Mouse (Mus musculus) bone marrow, adult 2 months (tissue): Measurements from ENCODE around the gene Hmg20b. TPM values are rescaled to one million over a fixed set of nuclear protein-coding genes. Genes with fewer than 3 reads are reported as not detected.

Experiments used
- H3K27ac ChIP-seq: fragments of 200-500 bp; 2 replicates; pipeline ENCODE4 v1.5.1; 2012; ENCODE audit warnings: low read depth, mild to moderate bottlenecking, control low read depth, inconsistent platforms, low read length; ENCODE audit not compliant: control insufficient read depth, poor library complexity, insufficient read depth
- H3K4me1 ChIP-seq: fragments of 200-500 bp; 2 replicates; pipeline ENCODE4 v1.6.1; 2011; ENCODE audit warnings: low read length; ENCODE audit not compliant: control insufficient read depth, insufficient read depth
- H3K4me3 ChIP-seq: fragments of 200-500 bp; replicated peaks from 2 replicates; pipeline ENCODE3; 2011; ENCODE audit warnings: mild to moderate bottlenecking, low read depth, low read length, control low read depth; ENCODE audit not compliant: control insufficient read depth
- CTCF ChIP-seq: fragments of 200-500 bp; IDR thresholded peaks from 2 replicates; pipeline ENCODE4 v1.5.1; 2011; ENCODE audit warnings: low read length, control low read depth; ENCODE audit not compliant: control insufficient read depth, insufficient read depth
- POLR2A ChIP-seq: fragments of 200-500 bp; IDR thresholded peaks from 2 replicates; pipeline ENCODE4 v1.6.1; 2011; ENCODE audit warnings: low read depth, mild to moderate bottlenecking, control low read depth, low read length, borderline replicate concordance; ENCODE audit not compliant: control insufficient read depth
- WGBS: fragments of 180-500 bp; shearing (Covaris S2); methylation state at CpG from one replicate; pipeline ENCODE4 v1.1.7; 2018; 5-methylcytosine and 5-hydroxymethylcytosine counted together
- polyA plus RNA-seq: library from polyadenylated mRNA; stranded (reverse); fragments of >200 nt; gene quantifications from 2 replicates; pipeline ENCODE4 v1.2.4, GENCODE M21; 2011; ENCODE audit warnings: low replicate concordance; ENCODE audit not compliant: missing spikeins, insufficient read depth, insufficient read length

The Hmg20b gene
- polyA plus RNA-seq, 1 experiment: 56.9 TPM

DNA sequence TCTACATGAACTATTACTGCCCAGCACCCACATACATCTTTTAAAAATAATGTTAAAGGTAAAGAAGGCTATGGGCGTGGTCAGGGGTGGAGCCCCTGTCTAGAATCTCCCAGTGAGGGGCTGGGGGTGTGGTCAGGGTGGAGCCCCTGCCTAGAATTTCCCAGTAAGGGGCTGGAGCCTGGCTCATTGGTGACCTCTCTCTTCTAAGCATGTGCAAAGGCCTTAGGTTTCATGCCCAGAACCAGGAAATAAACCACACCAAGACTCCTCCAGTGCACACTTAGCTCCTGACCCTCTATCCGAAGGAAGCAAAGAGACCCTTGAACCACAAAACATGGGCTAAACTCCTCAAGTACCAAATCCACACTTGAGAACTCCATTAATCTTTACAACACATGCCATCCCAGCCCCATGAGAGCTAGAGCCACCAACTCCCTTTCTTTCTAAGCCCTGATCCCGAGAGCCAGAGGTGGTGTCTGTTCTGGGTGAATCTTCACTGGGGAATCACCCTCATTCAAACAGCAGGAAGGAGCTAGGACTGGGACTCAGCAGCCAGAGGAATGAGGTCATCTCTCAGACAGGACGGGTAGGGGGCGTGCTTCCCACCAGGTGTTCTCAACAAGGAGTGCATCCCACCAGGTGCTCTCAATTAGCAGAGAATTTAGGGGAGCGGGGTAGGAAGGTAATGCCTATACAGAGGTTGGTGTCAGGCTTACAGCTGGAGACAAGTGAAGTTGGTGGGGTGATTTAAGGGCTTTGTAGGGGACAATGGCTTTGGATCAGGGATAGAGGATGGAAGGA lies 26.5 kb upstream of the Hmg20b start:
- TF ChIP-seq POLR2A (peak; percentile 34; the same call in 1 of the 2 replicates), CTCF (no peak)
- Histone ChIP-seq H3K27ac (peak overlapping the region; percentile 74), H3K4me1 (peaks cover 4% of the 10 kb centered on the region), H3K4me3 (peak overlapping the region; percentile 70)
- 37% methylated on average over 6 of the region's 6 CpGs for WGBS

DNA sequence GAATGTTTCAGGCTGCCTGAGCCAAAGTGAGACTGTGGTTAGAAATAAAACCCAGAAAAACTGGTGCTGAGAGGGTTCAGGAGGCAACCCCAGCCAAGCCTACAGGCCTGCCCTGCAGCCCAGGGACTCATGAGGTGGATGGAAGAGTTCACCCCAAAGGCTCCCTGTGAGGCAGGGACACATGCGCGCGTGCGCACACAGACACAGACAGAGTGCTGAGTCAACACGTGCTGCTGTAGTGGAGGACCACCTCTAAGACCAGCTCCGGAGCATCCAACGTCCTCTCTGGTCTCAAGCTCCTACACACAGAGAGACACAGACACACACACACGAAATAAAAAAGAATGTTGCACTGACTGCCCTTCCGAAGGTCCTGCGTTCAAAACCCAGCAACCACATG lies 25.0 kb upstream of the Hmg20b start:
- Histone ChIP-seq H3K4me1 (peaks cover 2% of the 10 kb centered on the region; the same call in 1 of the 2 replicates), H3K4me3 (no peak overlapping the region), H3K27ac (no peak overlapping the region)
- no peak for TF ChIP-seq POLR2A
- no peak for TF ChIP-seq CTCF
- 94% methylated on average over 10 of the region's 10 CpGs for WGBS

DNA sequence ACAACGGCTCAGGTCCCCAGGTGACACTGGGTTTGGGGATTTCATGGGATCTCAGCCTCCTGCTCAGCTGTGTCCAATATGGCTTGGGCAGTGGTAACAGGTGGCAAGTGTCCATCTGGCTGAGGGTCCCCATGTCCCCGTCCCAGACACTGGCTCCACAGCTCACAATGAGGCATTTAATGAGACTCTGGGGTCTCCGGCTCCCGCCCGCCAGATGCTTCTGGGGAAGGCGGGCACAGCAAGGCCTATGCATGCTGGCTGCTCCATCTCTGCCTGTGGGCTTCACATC lies 16.9 kb upstream of the Hmg20b start:
- no peak for TF ChIP-seq POLR2A
- no peak for TF ChIP-seq CTCF
- WGBS: 88% methylated on average over 6 of the region's 6 CpGs
- peak overlapping the region; percentile 30; the same call in 1 of the 2 replicates for H3K27ac ChIP-seq
- H3K4me3 ChIP-seq: no peak overlapping the region
- peaks cover 4% of the 10 kb centered on the region; the same call in 1 of the 2 replicates for H3K4me1 ChIP-seq

DNA sequence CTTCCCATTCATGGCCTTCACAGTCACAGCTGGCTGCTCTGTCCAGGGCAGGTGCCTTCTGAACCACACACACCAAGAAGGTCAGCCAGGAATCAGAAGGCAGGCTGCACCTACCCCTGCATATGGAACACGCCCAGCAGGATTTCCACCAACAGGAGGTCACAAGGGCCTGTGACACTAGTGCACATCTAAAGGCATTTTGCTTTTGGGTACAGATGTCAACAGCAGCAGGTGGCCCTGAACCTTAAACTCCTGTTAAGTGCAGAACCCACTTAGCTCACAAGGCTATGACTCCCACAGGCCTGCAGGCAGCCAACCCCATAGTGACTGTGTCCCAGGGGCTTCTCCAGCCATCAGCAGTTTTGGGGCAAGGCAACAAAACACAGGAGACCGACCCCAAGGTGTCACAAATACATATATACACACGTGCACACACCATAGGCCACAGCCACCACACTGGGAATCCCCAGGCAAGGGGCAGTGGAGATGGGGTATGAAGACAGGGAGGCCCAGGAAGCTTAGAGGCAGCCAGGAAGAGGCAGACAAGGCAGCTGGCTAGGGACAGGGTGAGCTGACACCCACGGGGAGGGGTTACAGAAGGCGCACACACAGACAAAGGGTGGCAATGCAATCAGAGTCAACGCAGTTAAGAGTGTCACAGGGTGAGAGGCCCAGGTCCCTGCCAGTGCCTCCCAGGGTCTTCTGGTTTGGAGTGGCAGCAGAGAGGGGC lies 16.4 kb upstream of the Hmg20b start:
- TF ChIP-seq POLR2A (no peak), CTCF (no peak)
- H3K4me3 ChIP-seq: no peak overlapping the region
- H3K27ac ChIP-seq: peak overlapping the region; percentile 45; the same call in 1 of the 2 replicates
- WGBS: 60% methylated on average over 6 of the region's 6 CpGs
- H3K4me1 ChIP-seq: peaks cover 7% of the 10 kb centered on the region

DNA sequence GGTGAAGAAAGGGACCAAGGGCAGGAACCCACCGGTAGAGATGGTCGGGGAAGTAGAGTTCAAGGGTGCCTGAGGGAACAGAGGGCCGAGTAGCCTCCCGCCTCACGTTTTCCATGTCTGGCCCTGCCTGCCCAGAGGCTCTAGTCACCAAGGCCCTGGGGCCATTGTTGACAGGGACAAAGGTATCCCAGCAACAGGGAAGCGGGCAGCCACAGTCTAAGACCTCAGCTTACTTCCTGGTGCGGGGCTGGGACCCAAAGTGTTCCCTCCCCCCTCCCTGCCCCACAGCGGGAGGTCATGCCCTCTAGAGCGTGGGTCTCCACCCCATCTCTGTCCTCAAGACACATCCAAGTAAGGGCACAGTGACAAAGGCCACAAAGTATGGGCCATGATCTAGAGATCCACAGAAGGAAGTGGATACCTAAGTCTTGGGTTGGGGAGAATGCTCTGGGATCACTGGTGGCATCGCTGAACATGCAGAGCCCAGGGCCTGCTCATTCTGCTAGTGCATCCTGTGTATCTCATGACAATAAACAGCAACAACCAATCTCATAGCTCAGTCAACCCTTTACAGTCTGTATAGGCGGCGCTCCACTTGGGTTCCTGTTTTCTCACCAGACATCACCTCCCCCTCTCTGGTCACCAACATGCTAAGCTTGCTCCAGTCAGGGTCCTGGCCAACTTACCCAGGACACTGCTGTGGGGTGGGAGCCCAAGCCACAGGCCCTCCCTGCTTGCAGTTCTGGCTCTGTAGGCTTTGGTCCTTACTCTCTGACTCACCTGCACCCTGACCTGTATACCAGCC lies 15.6 kb upstream of the Hmg20b start, which contains the start of gene 4930404N11Rik:
Gene 4930404N11Rik, minus strand, starts transcription at position 145 of the 805 bp plus-strand sequence.
- H3K4me1 ChIP-seq: peaks cover 7% of the 10 kb centered on the region
- H3K4me3 ChIP-seq: no peak within 1 kb of the TSS
- WGBS: 30% methylated on average over 12 of the region's 12 CpGs
- peak within 1 kb of the TSS; percentile 45 for H3K27ac ChIP-seq
- TF ChIP-seq POLR2A (peak; percentile 50; the same call in 1 of the 2 replicates), CTCF (no peak)

DNA sequence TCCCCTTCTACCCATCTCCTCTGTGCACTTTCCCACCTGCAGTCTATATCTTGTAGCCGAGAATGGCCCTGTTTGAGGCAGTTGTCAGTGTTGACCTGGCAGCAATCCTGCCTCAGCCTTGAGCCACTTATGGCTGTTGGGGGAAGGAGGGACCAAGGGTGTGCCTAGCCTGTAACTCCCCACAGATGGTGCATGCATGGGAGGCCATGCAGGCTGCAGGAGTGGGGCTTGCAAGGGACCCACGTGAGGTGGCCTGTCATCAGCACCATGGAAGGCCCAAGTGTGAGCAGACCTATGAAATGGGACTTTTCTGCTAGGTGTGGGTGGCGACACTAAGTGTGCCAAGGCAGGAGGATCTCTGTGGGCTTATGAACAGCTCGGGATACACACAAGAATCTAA lies 14.8 kb upstream of the Hmg20b start:
- no peak for TF ChIP-seq POLR2A
- TF ChIP-seq CTCF: no peak
- Histone ChIP-seq H3K4me1 (peaks cover 7% of the 10 kb centered on the region), H3K4me3 (no peak overlapping the region), H3K27ac (0 out of 2 replicates have a peak overlapping the region, but pooled peaks have one; percentile 40)
- 72% methylated on average over 4 of the region's 4 CpGs for WGBS

DNA sequence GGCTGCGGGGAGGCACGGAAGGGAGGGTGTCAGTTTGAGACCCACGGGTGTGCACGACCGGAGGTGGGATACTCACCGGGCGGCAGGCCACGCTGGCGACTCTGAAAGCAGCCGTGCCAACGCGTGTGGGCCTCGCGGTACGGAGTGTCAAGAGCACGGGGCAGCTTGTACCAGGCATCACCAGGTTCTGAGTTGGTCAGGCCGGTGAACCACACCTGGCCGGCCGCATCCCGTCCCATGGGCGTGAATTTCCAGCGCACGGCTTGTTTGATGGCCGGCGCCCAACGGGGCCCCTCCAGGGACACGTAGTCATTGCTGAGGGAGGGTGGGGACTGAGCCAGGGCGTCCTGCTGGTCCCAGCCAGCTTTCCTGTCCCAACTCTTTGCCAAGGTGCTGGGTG lies 14.4 kb upstream of the Hmg20b start:
- Histone ChIP-seq H3K4me3 (no peak overlapping the region), H3K4me1 (peaks cover 7% of the 10 kb centered on the region), H3K27ac (no peak overlapping the region)
- TF ChIP-seq POLR2A: 0 out of 2 replicates have a peak, but pooled peaks have one; percentile 39
- TF ChIP-seq CTCF: no peak
- 89% methylated on average over 28 of the region's 28 CpGs for WGBS
